Mouse (Mus musculus) cerebellum, adult 8-10 months (tissue): ENCODE measurements around the gene Cyp2d11.

Experiments
- DNase-seq: peaks from one replicate; pipeline ENCODE4 v3.0.0; 2022

Cyp2d11 gene

GRCm38 (mm10) chr15:82350349-82350748, 43.5 kb downstream of the Cyp2d11 start:
- no peak for DNase-seq

GRCm38 (mm10) chr15:82348999-82349341, 44.9 kb downstream of the Cyp2d11 start:
- no peak for DNase-seq

GRCm38 (mm10) chr15:82348258-82348998, 45.4 kb downstream of the Cyp2d11 start:
- DNase-seq: no peak

GRCm38 (mm10) chr15:82347852-82348251, 46.0 kb downstream of the Cyp2d11 start:
- DNase-seq: no peak

GRCm38 (mm10) chr15:82347303-82347676, 46.5 kb downstream of the Cyp2d11 start:
- no peak for DNase-seq

GRCm38 (mm10) chr15:82346580-82347302, 47.1 kb downstream of the Cyp2d11 start:
- DNase-seq: no peak

GRCm38 (mm10) chr15:82345820-82346470, 47.9 kb downstream of the Cyp2d11 start:
- DNase-seq: peak; percentile 98

- no peak for DNase-seq
Observed at GRCm38 (mm10) chr15:82344971-82345370, 48.9 kb downstream of the Cyp2d11 start.

GRCm38 (mm10) chr15:82343368-82344287, 50.2 kb downstream of the Cyp2d11 start:
- no peak for DNase-seq

GRCm38 (mm10) chr15:82342543-82342935, 51.3 kb downstream of the Cyp2d11 start:
- no peak for DNase-seq

- DNase-seq: no peak
Observed at GRCm38 (mm10) chr15:82341675-82342542, 51.9 kb downstream of the Cyp2d11 start.

GRCm38 (mm10) chr15:82341036-82341501, 52.8 kb downstream of the Cyp2d11 start:
- no peak for DNase-seq

- DNase-seq: no peak
Observed at GRCm38 (mm10) chr15:82340414-82341035, 53.3 kb downstream of the Cyp2d11 start.

GRCm38 (mm10) chr15:82339634-82340254, 54.1 kb downstream of the Cyp2d11 start:
- no peak for DNase-seq
